Mouse (Mus musculus) C2C12 (cell line): ENCODE results near the gene Cdkn1c. TPM values are rescaled to one million over a fixed set of nuclear protein-coding genes. Genes with fewer than 3 reads are reported as not detected.

ENCODE experiments used
- H3K27me3 ChIP-seq: one replicate; pipeline ENCODE4 v1.6.1; 2011; ENCODE audit not compliant: control insufficient read depth, insufficient read depth, insufficient read length
- H3K36me3 ChIP-seq: one replicate; pipeline ENCODE4 v1.6.1; 2011; ENCODE audit not compliant: control insufficient read depth, insufficient read depth
- H3K4me3 ChIP-seq: one replicate; pipeline ENCODE4 v1.5.1; 2011; ENCODE audit warnings: mild to moderate bottlenecking, control low read depth; ENCODE audit not compliant: poor library complexity, insufficient read depth, severe bottlenecking
- H3K79me2 ChIP-seq: one replicate; pipeline ENCODE4 v1.6.1; 2011; ENCODE audit not compliant: control insufficient read depth, insufficient read depth
- H3K79me3 ChIP-seq: one replicate; pipeline ENCODE4 v1.6.1; 2011; ENCODE audit warnings: low read depth, control low read depth
- H3ac ChIP-seq: one replicate; pipeline ENCODE3; 2011; ENCODE audit warnings: low read depth; ENCODE audit not compliant: control insufficient read depth, insufficient read length
- CEBPB ChIP-seq: IDR thresholded peaks from one replicate; pipeline ENCODE4 v1.6.1; 2011; ENCODE audit warnings: low read depth, mild to moderate bottlenecking, control low read depth, moderate library complexity
- CTCF ChIP-seq: IDR thresholded peaks from one replicate; pipeline ENCODE4 v1.5.1; 2011; ENCODE audit not compliant: control insufficient read depth, insufficient read depth, insufficient read length
- FOSL1 ChIP-seq: IDR thresholded peaks from one replicate; pipeline ENCODE4 v1.8.0; 2011; ENCODE audit warnings: mild to moderate bottlenecking, low read length; ENCODE audit not compliant: poor library complexity, insufficient read depth, severe bottlenecking
- MAX ChIP-seq: IDR thresholded peaks from one replicate; pipeline ENCODE4 v1.6.1; 2011; ENCODE audit warnings: mild to moderate bottlenecking, control low read depth
- MYOD1 ChIP-seq: IDR thresholded peaks from one replicate; pipeline ENCODE4 v1.6.1; 2011; ENCODE audit warnings: low read depth; ENCODE audit not compliant: control insufficient read depth, insufficient read length
- MYOG ChIP-seq: IDR thresholded peaks from one replicate; pipeline ENCODE4 v1.6.1; 2011; ENCODE audit not compliant: control insufficient read depth, insufficient read length; ENCODE audit errors: extremely low read depth
- USF1 ChIP-seq: IDR thresholded peaks from one replicate; pipeline ENCODE4 v1.6.1; 2011; ENCODE audit warnings: low read depth, mild to moderate bottlenecking, control low read depth, moderate library complexity
- polyA plus RNA-seq: library from polyadenylated mRNA; unstranded; fragments of >200 nt; fragmentation: generic; extraction: Trizol; gene quantifications from one replicate; pipeline ENCODE4 v1.2.1, GENCODE M21; 2012; ENCODE audit warnings: missing spikeins

Gene Cdkn1c
- polyA plus RNA-seq, 1 experiment = 2.3 TPM

GRCm38 (mm10) chr7:143503926-143504325 lies 43.1 kb upstream of the Cdkn1c start:
- Histone ChIP-seq H3K79me2 (no peaks in the 10 kb centered on the region), H3K27me3 (peaks cover 27% of the 10 kb centered on the region), H3K4me3 (no peak overlapping the region), H3K36me3 (no peaks in the 10 kb centered on the region), H3ac (no peak overlapping the region), H3K79me3 (no peaks in the 10 kb centered on the region)
- TF ChIP-seq CEBPB (no peak), FOSL1 (no peak), MAX (no peak), MYOG (no peak), USF1 (no peak), MYOD1 (no peak)

GRCm38 (mm10) chr7:143502418-143503200 lies 41.8 kb upstream of the Cdkn1c start, which contains the start of gene Phlda2:
Gene Phlda2 (minus strand): TSS chr7:143503150.
- H3ac ChIP-seq = no peak within 1 kb of the TSS
- H3K4me3 ChIP-seq = no peak within 1 kb of the TSS
- no peaks in the 10 kb centered on the region for H3K36me3 ChIP-seq
- no peaks in the 10 kb centered on the region for H3K79me3 ChIP-seq
- H3K27me3 ChIP-seq = peaks cover 41% of the 10 kb centered on the region
- no peaks in the 10 kb centered on the region for H3K79me2 ChIP-seq
- no peak for TF ChIP-seq FOSL1
- TF ChIP-seq USF1 = no peak
- TF ChIP-seq CTCF = no peak
- no peak for TF ChIP-seq MAX
- TF ChIP-seq MYOG = no peak
- TF ChIP-seq CEBPB = no peak
- no peak for TF ChIP-seq MYOD1

DNA sequence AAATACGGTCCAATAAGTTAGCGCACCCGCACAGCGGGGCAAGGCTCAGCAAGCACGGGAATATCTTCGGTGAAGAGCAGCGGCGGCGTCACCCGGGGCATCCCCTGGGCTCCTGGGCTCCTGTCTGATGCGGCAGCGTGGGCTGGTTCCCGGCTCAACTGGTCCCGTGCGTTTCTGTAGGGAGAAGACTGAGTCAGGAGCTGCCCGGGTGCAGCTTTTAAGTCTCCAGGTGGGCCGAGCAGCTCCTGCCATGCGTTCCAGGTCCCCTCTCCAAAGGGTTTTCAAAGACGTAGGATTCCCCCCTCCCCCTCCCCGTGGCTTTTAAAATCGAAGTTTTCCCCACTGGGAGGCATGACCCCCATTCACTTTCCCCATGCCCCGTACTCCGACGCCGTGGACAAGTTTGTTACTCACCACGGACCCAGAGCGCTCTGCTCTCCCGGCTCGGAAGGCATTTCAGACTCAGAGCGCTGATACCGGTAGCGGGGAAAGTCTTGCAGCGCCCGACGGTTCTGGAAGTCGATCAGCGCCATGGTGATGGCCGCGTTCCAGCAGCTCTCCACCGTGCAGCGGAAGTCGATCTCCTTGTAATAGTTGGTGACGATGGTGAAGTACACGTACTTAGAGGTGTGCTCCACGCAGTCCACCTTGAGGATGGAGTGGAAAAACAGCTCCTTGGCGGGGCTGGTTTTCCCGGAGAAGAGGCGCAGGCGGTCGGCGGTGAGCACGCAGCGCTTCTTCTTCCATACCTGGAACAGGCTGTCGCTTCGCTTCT lies 41.0 kb upstream of the Cdkn1c start:
- TF ChIP-seq USF1 (no peak), CEBPB (no peak), FOSL1 (no peak), MYOD1 (no peak), CTCF (no peak), MYOG (no peak), MAX (no peak)
- peaks cover 41% of the 10 kb centered on the region for H3K27me3 ChIP-seq
- no peaks in the 10 kb centered on the region for H3K79me2 ChIP-seq
- no peak overlapping the region for H3ac ChIP-seq
- H3K36me3 ChIP-seq = no peaks in the 10 kb centered on the region
- H3K79me3 ChIP-seq = no peaks in the 10 kb centered on the region
- no peak overlapping the region for H3K4me3 ChIP-seq

- Histone ChIP-seq H3K27me3 (peaks cover 41% of the 10 kb centered on the region), H3ac (no peak overlapping the region), H3K36me3 (no peaks in the 10 kb centered on the region), H3K79me3 (no peaks in the 10 kb centered on the region), H3K79me2 (no peaks in the 10 kb centered on the region), H3K4me3 (no peak overlapping the region)
- no peak for TF ChIP-seq MYOG
- TF ChIP-seq USF1 = no peak
- TF ChIP-seq FOSL1 = no peak
- TF ChIP-seq CTCF = no peak
- TF ChIP-seq CEBPB = no peak
- TF ChIP-seq MYOD1 = no peak
- TF ChIP-seq MAX = no peak
These were observed 40.1 kb upstream of the Cdkn1c start for GRCm38 (mm10) chr7:143500912-143501311.

GRCm38 (mm10) chr7:143498584-143498983 lies 37.7 kb upstream of the Cdkn1c start:
- Histone ChIP-seq H3K4me3 (no peak overlapping the region), H3ac (no peak overlapping the region), H3K27me3 (peaks cover 49% of the 10 kb centered on the region), H3K79me2 (no peaks in the 10 kb centered on the region), H3K36me3 (no peaks in the 10 kb centered on the region), H3K79me3 (no peaks in the 10 kb centered on the region)
- TF ChIP-seq CTCF (no peak), MAX (no peak), FOSL1 (no peak)
